Mouse (Mus musculus): ENCODE results near the gene Flnc.
A peak's percentile ranks its signal among the peaks of the same experiment; 100 is the strongest.
"Not testable (repeated sequence)": the region's sequence is repeated elsewhere in the genome, so short reads cannot be mapped to it uniquely, and the experiment has no call there.

Flnc gene

DNA sequence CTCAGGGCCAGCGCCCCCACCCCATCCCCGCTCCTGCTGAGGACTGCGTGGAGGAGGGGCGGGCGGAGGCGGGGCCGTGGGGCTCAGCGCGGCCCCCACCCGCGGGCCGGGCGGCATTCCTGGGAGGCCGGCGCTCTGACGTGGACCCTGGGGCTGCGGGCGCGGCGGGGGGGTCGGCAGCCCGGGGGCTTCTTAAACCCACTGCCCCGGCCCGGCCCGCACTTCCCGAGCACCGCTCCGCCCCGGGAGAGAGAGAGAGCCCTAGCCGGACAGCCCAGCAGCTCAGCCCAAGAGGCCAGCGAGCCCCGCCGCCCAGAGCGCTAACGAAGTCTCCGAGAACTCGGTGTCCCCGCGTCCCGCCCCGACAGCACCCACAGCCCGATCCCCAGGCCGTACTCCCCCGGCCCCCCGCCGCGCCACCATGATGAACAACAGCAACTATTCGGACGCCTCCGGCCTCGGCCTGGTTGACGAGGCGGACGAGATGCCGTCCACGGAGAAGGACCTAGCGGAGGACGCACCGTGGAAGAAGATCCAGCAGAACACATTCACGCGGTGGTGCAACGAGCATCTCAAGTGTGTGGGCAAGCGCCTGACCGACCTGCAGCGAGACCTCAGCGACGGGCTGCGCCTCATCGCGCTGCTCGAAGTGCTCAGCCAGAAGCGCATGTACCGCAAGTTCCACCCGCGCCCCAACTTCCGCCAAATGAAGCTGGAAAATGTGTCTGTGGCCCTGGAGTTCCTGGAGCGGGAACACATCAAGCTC lies at the start of gene Flnc:
Gene Flnc (plus strand): TSS at position 219 of the 766 bp plus-strand sequence.
- no peak for DNase-seq (ENCODE audit: low spot score)

GRCm38 (mm10) chr6:29388052-29388518 lies 45.0 kb upstream of the Flnc start, which contains the start of gene Opn1sw:
TSS of gene Opn1sw (minus strand) at chr6:29388468.
- DNase-seq (ENCODE audit: low spot score): no peak

- no peak for DNase-seq (ENCODE audit: low spot score)
These were observed 44.4 kb upstream of the Flnc start for GRCm38 (mm10) chr6:29388606-29389080.

DNA sequence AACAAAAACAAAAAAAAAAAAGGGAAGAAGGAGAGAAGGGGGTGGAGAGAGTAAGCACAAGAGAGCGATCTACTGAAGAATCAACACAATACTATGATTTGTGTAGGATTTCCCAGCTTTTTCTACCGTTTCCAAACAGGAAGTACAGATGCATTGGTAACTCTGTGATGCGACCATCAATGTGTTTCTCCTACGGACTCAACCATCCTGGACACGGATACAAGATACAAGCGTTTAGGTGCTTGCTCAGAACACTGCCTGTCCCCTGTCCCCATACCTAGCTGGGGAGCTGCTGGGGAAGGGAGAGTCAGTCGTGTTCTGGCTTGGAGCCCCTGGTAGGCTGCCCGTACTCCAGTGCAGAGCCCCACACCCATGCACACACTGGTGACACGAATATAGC lies 43.6 kb upstream of the Flnc start:
- DNase-seq (ENCODE audit: low spot score): no peak

GRCm38 (mm10) chr6:29390500-29390899 lies 42.6 kb upstream of the Flnc start:
- not testable (repeated sequence) for DNase-seq (ENCODE audit: low spot score)

- DNase-seq (ENCODE audit: low spot score): not testable (repeated sequence)
These were observed 41.8 kb upstream of the Flnc start for GRCm38 (mm10) chr6:29391241-29391640.

GRCm38 (mm10) chr6:29391802-29392201 lies 41.3 kb upstream of the Flnc start:
- no peak for DNase-seq (ENCODE audit: low spot score)

DNA sequence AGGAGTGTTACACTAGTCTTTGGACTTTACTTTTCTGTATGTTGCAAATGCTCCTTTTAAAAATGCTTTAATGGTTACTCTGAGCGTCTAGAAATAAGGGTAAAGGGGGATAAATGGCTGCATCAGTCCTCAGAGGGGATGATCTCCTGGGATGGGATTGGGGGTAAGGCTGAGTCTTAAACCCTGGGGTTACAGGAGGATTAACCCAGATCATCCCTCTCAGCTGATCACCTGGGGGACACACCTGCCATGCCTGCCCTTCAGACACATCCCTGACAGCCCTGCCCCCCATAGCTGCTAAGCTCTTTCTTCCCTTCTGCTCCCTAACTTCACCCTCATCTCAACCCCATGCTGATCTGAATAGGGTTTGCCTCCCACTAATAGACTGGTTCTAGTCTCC lies 38.8 kb upstream of the Flnc start:
- no peak for DNase-seq (ENCODE audit: low spot score)

DNA sequence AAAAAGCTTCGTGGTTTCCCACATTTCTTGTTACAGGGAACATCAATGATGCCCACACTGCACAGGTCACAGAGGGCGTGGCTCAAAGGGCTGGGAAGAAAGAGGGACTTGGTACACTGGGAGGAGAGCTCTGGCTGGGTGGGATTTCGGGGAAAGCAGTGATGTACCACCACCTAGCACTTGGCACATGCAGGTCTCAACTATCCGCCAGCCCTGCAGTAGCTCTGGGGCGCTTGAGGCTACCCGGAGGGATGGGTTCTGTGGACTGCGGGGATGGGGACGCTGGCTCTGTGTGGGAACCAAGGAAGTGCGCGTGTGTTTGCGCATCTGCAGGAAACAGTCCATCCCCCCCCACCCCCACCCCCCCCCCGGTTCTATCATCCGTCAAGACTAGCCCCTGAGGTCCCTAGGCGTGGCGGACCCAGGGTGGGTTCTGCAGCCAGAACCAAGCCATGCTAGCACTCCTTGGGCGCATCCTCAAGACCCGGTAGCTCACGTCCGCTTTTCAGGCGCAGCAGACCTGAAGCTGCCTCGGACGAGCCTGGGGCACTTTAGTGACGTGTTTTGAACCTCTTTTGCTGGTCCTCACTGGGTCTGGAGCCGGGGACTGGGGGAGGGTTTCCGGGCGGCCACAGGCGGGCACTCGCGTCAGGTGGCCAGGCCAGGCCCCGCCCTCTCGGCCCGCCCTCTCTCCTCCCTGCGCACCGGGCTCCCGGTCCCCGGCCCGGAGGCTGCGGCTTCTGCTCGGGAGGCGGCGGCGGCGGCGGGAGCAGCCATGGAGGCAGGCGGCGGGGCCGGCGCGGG lies 36.9 kb upstream of the Flnc start, which contains the start of gene Ccdc136:
Gene Ccdc136 (plus strand): TSS at position 400 of the 804 bp plus-strand sequence.
- peak; percentile 30 for DNase-seq (ENCODE audit: low spot score)

GRCm38 (mm10) chr6:29396714-29397540 lies 36.1 kb upstream of the Flnc start:
- DNase-seq (ENCODE audit: low spot score): no peak

DNA sequence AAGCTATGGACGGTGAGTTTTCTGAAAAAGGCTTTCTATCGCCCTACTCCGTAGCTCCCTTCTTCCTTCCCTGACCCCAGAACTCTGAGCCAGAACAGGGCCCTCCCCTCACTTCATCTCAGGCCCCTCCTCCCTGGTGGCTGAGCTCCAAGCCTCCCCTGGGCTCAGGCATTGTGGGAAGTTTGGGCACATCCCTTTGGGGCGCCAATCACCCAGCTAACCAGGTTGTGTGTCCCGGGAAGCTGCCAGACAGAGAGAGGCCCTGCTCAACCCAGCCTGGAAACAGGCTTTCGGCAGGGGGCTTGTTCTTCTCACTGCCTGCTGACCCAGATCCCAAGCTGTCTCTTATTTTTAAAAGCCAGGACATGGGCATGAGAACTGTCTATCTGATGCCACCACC lies 35.5 kb upstream of the Flnc start:
- no peak for DNase-seq (ENCODE audit: low spot score)

DNA sequence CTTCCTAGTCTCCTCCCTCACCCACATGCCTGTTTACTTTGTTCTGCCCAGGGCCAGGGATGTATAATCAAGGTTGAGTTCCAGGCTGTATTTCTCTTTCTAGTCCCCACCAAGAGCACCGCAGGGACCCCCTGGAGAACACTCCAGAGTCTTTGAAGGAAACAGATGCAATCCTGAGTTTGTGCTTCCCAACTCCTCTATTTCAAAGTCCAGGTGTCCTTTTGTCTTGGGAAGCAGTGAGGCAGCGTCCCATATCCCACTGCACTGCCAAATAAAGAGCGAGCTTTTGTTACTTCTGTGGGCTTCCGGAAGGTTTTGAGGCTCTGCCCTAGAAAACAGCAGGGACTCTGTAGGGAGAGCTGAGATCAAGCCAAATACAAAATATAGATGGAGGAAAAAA lies 33.2 kb upstream of the Flnc start:
- no peak for DNase-seq (ENCODE audit: low spot score)

DNA sequence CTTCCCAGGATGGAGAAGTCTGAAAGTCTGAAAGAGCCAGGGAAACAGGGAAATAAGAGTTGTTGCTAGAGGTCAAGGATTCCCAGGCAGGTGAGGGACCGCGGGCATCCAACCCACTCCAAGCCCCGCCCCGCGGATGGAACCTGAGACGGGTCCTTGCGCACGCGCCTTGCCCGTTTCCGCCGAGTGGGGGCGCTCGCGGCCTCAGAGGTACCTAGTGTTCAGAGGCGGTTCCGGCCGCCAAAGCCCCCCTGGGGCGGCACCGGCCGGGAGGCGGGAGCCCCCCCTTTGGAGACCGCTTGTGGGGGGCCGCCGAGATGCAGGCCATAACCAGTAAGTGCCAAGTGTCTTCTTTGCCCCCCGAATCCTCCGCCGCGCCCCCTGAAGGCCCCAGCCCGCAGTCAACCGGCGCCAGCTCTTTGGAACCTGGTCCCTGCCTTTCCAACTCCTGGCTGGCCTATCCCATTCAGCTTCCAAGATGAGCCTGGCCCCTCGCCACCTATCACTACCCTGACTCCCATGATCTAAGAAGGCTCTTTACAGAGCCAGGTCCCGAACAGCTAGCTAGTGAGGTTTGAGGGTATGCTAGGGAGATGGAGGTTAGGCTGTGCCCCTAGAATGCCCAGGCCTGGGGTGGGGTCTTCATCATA lies 30.2 kb upstream of the Flnc start:
- DNase-seq (ENCODE audit: low spot score): no peak

DNA sequence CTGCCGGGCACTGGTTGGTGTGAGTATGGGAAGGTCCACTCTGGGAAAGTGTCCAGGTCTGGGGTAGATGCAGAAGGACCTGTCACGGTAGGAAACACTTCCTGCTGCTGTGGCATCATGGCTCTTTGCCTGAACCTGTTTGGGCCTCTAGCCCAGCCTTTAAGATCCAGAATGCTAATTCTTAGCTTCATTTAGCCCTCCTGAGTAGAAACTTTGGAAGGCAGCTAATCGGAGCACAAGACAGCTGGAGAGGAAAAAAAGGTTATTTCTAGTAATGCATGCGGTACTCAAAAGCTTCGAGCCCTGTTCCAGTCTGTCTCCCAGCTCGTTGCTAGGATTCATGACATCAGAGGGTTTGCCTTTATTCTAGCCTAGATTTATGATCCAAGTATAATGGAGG lies 26.6 kb upstream of the Flnc start:
- no peak for DNase-seq (ENCODE audit: low spot score)

DNA sequence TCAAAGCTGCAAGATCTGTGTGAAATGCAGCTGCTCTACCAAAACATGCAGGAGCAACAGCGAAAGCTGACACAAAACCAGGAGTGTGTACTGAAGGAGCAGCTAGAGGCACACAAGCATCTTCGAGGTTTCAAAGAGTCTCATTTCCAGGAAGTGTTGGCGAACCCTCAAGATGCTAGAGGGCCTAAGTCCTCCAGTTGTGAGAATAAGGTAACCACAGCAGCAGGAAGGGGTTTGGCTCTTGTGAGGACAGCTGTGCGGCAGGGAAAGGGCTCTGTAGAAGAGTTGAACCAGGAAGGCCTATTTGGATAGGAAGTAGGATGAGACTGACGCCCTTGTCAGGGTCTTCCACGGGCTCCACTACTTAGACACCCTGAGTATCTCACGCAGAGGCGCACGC lies 17.6 kb upstream of the Flnc start:
- peak; percentile 49 for DNase-seq (ENCODE audit: low spot score)

DNA sequence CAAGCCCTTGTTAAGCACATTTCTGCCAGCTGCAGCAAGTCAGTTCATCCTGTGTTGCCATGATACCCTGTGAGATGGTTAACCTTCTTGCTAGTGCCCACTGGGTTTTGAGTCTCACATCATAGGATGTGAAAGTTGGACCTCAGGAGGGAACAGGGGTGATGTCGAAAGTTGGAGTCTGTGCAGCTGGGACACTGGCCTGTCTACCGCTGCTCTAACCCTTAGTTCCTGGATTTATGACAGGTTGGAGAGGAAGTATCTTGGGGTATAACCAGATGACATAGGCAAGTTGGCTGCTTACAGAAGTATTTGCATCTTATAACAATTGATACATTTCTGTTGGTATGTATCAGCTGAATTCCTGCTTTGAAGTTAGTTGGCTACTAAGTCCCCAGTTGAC lies 12.5 kb upstream of the Flnc start:
- DNase-seq (ENCODE audit: low spot score): no peak

GRCm38 (mm10) chr6:29425118-29425517 lies 7.9 kb upstream of the Flnc start:
- DNase-seq (ENCODE audit: low spot score): no peak

DNA sequence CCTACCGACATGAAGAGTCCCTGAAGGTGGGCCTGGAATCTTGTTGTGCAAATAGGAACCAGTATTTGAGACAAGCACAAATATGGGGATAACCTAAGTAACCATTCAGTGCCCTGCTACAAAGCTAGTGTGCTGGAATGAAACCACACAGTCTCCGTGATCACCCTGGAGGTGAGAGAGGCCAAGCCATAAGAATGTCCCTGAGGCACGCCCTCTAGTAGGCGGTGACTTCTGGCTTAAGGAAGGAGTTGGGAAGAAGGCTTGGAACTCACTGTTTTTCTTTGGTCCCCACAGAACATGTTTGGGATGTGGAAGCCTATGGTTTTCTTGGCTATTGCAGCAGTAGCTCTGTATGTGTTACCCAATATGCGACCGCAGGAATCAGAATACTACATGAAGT lies 6.7 kb upstream of the Flnc start:
- no peak for DNase-seq (ENCODE audit: low spot score)

- DNase-seq (ENCODE audit: low spot score): no peak
These were observed 4.9 kb upstream of the Flnc start for GRCm38 (mm10) chr6:29428171-29428570.

DNA sequence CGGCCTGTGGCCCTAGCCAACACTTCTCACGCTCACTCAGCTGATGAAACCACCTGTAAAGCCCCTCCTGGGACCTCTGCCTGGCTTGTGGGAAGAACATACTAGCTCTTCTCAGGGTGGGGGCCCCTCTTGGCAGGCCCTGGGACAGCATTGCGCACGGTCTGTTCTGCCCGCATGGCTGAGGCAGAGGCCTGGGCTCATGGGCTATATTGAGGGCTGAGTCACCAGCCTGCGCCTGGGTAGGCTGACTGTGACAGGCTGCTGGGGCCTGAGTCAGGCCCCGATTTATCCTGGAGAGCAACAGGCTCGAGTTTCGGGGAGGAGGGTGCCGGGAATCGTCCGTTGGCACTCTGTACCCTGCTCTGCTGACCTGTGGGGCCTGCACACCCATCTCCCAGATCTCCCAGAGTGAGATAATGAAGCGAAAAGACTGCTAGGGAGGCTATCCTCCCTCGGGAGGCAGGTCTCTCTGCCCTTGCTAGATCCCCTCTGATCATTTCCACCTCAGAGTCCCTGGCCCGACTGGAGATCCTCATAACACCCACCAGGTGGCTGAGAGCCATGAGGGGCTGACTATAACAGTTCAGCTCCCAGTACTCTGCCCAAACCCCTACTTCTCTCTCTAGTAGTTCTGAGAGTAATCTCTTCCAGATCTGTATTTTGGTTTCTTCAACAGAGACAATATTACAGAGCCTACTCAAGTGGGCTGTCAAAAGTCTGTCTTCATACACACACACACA lies 2.2 kb upstream of the Flnc start:
- DNase-seq (ENCODE audit: low spot score): no peak

- DNase-seq (ENCODE audit: low spot score): no peak
These were observed 1.6 kb upstream of the Flnc start for GRCm38 (mm10) chr6:29431473-29431872.

Data from T-cell, adult 2 months (primary cell).